Mouse (Mus musculus) retina, embryonic 14.5 days (tissue): ENCODE results near the gene Hist1h3d.
"Not testable (repeated sequence)": the region's sequence is repeated elsewhere in the genome, so short reads cannot be mapped to it uniquely, and the experiment has no call there.

Source experiments
- DNase-seq: peaks from one replicate; pipeline ENCODE4 v3.0.0-alpha.2; 2015; ENCODE audit warnings: low spot score

Gene Hist1h3d

DNA sequence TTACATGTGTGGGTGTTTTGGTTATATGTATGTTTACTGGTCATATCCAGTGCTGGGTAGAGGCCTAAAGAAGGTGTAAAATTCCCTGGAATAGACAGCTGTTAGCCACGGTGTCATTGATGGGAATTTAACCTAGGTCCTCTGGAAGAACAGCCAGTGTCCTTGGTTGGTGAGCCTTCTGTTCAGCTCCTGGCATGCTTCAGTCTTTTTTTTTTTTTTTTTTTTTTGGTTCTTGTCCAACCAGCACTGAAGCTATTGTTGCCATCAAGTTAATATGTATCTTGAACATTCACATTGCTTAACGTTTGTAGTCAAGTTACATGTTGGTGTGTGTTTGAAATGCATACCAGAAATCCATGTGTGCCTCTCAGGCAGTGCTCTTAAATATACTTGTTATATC, 11.1 kb upstream of the Hist1h3d start:
- no peak for DNase-seq

DNA sequence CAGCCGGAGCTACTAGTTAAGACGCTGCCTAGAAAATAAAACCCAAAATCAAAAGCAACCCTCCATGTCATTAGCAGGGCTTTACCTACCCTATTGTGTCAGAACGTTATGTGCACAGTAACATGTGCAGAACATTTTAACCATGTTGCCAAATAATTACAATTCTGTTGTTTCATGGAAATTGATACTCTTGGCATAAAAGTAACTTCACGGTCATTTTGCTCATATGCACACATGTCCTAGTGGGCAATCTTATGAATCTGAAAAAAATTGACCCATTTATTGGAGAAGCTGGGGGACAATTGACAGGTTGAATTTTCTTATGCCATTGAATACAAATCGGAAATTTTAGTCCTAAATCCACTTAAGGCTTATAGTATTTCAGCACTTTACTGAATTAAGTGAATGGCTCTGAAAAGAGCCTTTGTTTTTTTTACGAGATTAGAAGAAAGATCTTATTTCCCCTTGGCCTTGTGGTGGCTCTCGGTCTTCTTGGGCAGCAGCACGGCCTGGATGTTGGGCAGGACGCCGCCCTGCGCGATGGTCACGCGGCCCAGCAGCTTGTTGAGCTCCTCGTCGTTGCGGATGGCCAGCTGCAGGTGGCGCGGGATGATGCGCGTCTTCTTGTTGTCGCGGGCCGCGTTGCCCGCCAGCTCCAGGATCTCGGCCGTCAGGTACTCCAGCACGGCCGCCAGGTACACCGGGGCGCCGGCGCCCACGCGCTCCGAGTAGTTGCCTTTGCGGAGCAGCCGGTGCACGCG, 5.1 kb upstream of the Hist1h3d start:
- DNase-seq, result peak; percentile 42

DNA sequence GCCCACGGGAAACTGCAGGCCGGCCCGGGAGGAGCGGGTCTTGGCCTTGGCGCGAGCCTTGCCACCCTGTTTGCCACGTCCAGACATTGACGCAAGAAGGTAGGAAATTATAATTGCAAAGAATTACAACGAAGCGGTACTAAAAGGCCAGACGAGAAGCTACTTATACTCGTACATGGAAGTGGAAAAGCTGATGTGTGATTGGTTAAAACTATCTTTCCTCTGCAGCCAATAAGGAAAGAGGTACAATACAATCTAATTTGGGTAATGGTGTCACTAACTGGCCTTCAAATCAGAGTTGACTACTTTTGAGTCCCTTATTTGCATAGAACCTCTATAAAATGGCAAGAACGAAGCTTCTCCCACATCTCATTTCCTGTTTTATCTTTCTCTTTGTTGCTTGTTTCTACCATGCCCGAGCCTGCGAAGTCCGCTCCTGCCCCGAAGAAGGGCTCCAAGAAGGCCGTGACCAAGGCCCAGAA, 4.5 kb upstream of the Hist1h3d start, which contains the start of the genes Hist1h2ae and Hist1h2bg:
Gene Hist1h2ae (minus strand): TSS at position 199 of the 482 bp plus-strand sequence.
Gene Hist1h2bg (plus strand): TSS at position 375 of the 482 bp plus-strand sequence.
- DNase-seq, result peak; percentile 95

DNA sequence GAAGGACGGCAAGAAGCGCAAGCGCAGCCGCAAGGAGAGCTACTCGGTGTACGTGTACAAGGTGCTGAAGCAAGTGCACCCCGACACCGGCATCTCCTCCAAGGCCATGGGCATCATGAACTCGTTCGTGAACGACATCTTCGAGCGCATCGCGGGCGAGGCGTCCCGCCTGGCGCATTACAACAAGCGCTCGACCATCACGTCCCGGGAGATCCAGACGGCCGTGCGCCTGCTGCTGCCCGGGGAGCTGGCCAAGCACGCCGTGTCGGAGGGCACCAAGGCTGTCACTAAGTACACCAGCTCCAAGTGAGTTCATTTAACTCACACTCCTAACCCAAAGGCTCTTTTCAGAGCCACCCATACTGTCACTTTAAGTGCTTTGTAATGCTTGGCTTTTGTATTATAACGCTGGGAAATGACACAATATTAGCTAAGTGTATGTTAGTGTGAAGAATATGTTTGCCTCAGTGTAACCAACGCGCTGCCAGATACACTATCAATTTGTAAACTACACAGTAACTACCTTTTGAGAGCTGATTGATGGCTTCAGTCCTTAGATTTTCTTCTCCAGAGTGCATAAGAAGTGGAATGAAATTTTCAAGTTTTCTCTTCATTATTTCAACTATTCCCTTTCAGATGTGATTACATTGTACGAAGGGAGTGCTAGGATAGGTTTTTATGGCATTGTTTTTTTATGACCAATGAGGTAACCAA, 3.9 kb upstream of the Hist1h3d start:
- DNase-seq, result peak; percentile 60

DNA sequence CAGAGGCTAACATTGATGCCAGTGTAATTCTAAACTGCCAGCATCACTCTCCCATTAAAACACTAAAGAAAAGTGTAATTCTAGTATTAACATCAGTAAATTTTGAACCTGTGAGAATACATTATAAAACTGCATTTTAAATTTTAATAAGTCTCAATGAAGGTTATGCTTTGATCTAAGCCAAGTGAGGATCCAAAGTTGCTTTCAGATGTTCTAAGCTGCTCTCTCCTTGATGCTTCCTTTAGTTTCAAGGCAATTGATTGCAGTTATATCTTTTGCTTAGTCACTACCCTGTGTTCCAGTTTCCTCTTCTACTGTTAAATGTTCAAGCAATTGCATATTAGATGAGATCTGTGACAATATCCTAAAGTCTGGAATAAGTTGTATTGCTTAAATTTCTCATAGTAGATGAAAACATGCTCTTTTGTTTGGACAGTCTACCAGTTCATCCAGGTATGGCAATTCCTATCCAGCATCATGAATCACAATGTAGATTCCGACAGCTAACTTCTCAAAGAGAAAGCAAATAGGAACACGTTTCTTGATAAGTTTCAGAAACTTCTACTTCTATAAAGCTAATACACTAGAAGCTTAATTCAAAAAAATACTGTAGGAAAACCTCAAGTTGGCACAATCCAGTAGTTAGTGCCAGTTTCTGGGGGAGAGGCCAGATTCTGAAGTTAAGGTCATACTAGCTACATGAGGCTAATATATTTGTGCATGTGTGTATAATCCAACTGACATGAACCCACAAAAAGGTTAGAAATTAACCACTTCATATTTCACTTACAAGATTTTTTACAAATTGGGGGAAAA, 3.1 kb upstream of the Hist1h3d start:
- peak; percentile 24 for DNase-seq

DNA sequence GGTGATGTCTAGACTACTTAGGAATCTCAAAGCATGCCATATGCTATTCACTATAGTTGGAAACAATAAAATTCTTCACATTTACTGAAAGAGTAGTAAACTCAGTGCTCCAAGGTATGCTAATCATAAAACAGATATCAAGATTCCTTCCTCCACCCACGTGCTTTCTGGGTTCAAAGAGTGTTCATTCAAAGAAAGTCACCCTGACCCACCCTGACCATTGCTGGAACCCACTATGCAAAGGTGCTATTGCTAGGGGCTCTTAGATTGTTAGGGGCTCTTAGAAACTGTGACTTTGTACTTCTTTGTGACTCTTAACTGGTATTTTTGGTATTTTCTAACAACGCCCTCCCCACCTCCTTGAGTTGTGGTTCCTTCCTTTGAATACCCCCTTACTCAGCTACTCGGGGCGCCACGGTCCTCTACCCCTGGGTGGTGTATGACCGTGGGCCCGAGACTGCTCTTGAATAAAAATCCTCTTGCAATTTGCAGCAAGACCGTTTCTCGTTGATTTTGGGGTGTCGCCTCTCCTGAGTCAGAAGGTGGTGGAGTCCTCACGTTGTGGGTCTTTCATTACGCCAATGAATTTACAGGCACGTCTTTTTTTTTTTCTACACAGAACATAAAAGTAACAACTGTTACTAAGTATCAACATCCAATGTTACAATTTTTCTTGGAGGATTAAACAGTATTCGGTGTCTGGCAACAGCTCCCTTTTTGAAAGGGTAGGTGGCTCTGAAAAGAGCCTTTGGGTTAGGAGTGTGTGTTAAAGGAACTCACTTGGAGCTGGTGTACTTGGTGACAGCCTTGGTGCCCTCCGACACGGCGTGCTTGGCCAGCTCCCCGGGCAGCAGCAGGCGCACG, 2.3 kb upstream of the Hist1h3d start:
- DNase-seq, result peak; percentile 22

DNA sequence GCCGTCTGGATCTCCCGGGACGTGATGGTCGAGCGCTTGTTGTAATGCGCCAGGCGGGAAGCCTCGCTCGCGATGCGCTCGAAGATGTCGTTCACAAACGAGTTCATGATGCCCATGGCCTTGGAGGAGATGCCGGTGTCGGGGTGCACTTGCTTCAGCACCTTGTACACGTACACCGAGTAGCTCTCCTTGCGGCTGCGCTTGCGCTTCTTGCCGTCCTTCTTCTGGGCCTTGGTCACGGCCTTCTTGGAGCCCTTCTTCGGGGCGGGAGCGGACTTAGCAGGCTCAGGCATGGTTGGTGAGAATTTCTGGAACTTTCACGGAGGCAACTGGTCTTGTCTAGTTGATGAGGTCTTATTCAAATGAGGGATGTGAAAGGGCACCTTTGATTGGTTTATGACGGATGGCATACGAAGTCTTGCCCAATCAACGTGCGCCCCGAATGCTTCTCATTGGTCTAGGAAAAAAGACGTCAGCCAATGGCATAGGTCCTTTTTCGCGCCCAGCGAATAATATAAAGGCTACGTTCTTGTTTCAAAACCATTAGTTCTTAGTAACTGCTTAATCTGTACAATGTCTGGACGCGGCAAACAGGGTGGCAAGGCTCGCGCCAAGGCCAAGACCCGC, 1.6 kb upstream of the Hist1h3d start, which contains the start of the genes Hist1h2bf and Hist1h2ad:
Gene Hist1h2bf (minus strand): TSS at position 299 of the 627 bp plus-strand sequence.
Gene Hist1h2ad (plus strand): TSS at position 484 of the 627 bp plus-strand sequence.
- peak; percentile 98 for DNase-seq

DNA sequence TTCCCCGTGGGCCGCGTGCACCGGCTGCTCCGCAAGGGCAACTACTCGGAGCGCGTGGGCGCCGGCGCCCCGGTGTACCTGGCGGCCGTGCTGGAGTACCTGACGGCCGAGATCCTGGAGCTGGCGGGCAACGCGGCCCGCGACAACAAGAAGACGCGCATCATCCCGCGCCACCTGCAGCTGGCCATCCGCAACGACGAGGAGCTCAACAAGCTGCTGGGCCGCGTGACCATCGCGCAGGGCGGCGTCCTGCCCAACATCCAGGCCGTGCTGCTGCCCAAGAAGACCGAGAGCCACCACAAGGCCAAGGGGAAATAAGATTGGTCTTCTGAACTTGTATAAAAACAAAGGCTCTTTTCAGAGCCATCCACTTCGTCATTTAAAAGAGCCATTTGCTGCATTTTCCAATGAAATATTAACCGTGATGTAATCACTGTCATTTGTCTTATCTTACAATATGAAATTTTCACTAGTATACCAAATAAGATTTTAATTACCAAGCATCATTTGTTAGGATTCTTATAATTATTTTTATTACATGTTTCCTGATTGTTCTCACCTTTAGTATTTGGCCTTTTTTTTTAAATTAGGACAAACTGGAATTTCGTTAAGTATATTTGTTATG, 905 bp upstream of the Hist1h3d start:
- DNase-seq, result peak; percentile 64

DNA sequence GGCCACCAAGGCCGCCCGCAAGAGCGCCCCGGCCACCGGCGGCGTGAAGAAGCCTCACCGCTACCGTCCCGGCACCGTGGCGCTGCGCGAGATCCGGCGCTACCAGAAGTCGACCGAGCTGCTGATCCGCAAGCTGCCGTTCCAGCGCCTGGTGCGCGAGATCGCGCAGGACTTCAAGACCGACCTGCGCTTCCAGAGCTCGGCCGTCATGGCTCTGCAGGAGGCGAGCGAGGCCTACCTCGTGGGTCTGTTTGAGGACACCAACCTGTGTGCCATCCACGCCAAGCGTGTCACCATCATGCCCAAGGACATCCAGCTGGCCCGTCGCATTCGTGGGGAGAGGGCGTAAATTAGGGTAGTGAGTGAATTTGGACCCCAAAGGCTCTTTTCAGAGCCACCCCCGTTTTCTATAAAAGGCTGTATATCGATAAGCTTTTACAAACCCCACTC, 326 bp downstream of the Hist1h3d start:
- DNase-seq, result not testable (repeated sequence)

DNA sequence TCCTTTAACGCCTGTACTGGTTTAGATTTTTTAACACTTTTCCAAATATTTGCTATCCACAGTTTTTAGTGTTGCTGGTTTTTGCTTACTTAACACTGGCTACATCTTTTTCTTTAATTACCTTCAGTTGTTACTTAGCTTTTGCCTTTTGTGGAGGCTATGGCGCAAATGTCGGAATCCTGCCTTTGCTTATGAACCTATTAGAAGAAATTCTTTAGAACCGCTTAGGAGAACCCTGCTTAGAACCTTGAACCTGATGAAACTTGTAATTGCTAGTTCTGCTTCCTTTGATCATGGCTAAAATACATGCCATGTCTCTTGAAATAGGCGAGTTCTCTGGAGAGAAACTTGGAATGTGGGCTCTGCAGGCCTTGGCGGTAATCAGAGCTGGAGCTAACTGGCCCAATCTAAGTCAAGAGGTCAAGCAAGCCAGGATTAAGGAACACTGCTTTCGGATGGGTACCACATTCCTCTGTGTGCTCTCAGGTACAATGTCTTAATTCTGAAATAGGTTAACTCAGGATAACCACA, 853 bp downstream of the Hist1h3d start:
- peak; percentile 35 for DNase-seq

DNA sequence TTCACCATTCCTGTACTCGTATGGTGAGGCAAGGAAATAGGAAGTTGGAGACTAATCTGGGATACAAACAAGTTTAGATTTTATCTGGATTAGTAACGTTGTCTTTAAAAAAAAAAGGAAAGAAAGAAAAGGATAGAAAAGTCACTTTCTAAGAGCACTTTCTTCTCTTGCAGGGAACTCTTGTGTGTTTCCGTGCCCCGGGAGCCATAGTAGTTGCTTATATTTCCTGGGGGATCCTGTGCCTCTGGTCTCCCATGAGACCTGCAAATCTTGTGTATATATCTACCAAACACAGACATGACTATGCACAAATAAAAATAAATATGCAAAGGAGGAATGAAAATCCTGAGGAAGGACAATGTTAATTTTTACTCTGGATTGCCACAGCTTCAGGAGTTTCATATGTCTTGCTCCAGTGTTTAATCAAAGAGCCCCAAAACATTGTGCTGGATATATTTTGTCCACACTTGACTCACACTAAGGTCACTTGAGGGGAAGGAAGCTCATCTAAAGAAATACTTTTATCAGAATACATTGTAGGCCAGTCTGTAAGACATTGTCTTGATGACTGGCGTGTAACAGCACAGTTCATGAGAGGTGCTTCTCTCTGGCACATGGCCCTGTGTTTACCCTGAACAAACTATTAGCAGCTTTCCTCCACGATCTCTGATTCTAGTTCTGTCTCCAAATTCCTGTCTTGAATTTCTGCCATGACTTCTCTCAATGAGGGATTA, 1.5 kb downstream of the Hist1h3d start:
- peak; percentile 9 for DNase-seq

DNA sequence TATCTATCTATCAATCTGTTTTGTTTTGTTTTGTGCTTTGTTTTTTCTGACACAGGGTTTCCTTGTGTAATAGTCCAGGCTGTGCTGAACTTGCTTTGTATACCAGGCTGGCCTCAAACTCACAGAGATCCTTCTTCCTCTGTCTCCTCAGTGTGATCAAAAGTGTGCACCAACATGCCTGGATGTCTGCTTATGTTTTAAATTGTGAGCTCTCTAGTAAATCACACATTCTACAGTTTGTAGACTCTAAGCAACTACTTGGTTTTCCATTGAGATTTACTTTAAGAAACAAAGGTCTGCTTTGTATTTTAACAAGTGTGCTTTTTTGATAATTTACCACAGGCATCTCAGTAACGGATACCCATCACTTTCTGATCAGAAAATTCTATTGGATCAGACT, 2.3 kb downstream of the Hist1h3d start:
- peak; percentile 1 for DNase-seq

DNA sequence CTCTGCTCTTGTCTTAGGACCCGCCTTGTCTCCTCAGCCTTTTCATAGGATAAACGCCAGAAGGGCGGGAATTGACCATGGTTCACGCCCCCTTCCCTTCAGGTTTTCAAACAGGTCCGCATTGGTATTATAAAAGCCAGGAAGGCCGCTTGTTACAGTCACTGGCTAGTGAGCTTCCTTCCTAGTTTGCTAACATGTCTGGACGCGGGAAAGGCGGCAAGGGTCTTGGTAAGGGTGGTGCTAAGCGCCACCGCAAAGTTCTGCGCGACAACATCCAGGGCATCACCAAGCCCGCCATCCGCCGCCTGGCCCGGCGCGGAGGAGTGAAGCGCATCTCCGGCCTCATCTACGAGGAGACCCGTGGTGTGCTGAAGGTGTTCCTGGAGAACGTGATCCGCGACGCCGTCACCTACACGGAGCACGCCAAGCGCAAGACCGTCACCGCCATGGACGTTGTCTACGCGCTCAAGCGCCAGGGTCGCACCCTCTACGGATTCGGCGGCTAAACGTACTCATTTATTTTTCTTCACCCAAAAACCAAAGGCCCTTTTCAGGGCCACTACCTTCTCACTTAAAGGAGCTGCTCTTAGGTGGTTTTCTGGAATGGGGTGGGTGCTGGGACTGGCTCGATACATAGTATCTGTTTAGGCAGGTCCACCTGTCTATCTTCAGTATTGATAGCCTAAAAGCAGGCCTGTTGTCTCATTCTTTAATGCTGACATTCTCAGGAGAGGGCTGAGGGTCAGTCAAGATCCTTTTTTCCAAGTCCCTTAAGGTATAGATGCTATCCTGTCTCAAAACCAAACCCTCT, 6.0 kb downstream of the Hist1h3d start, which contains the start of gene Hist1h4d:
Gene Hist1h4d (plus strand): TSS at position 191 of the 811 bp plus-strand sequence.
- peak; percentile 98 for DNase-seq

DNA sequence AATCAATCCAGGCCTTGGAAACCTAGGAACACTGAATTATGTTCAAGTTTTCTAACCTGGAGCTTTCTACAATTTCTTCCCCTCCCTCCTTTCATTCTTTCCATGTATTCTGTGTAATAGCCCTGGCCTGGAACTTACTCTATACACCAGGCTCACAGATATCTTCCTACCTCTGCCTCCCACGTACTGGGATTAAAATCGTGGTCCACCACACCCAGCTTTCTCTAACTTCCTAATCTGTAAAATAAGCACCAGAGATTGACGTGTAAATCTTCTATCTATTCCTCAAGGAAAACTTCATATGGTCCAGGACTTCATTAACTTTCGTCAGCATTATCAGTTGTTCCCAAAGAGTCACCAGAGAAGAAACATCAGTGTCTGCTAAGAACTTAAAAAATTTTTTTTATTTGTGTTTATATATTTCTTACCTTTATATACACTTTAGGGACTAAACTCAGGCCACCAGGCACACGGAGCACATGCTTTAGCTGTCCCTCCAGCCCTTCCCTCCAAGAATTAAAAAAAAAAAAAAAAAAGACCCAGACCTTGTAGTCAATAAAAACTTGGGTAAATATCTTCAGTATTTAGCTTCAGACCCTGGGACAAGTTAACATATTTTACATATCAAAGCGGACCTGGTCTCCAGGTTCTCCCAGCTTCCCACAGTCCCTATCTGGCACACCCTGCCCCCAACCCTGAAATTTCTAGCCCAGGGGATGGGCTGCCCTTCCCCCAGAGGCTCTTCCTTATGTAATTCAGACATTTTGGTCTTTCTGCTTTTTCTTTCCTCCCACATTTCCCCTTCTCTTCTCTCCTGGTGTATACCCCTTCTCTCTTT, 6.9 kb downstream of the Hist1h3d start:
- DNase-seq, result no peak

DNA sequence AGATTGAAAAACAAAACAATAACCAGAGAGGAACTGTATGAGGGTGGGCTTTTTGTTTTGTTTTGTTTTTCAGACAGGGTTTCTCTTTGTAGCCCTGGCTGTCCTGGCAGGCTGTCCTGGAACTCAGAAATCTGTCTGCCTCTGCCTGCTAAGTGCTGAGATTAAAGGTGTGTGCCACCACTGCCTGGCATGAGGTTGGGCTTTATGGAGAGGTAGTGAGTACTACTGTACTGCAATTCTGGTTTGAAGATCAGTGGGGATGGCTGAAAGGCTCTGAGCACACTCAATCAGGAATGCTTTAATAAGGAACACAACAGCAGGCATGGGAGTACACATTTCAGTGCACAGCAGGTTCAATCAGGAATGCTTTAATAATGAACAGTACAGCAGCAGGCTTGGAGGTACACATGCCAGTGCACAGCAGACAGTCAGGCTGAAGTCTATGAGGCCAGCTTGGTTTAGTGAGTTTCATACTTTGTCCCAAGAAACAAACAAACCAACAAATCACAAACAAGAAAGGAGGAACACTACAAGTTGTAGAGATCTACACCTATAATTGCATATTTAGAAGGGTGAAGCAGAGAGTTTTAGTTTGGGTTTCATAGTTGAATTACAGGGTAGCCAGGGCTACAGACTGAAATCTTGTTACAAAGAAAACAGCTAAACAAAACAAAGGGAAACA, 8.0 kb downstream of the Hist1h3d start:
- no peak for DNase-seq

DNA sequence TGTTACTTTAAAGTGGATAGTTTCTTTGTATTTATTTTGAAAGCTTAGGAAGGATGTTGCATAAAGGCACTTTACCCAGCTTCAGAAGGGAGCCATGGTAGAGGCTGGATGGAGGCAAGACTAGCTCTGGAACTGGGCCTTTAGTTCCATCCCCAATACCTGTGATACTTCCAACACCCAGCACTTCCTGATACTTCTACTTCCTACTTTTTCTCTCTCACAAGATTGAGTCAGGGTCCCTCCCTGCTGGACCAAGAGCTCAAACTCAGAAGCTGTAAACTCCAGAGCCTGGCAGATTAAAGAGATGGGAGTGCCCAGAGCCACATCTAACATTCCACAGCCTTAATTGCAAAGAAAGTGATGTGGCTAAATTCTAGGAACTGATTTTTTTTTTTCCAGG, 8.8 kb downstream of the Hist1h3d start:
- no peak for DNase-seq
